Mouse (Mus musculus) G1E (cell line): Measurements from ENCODE around the gene Schip1. TPM values are rescaled to one million over a fixed set of nuclear protein-coding genes. Genes with fewer than 3 reads are reported as not detected.

Source experiments
- ATAC-seq: 2 replicates; pipeline ENCODE4 v1.8.0; 2016; ENCODE audit warnings: mild to moderate bottlenecking; ENCODE audit not compliant: insufficient number of reproducible peaks, poor library complexity, low FRiP score, severe bottlenecking; ENCODE audit errors: extremely low read depth
- DNase-seq: peaks from one replicate; pipeline ENCODE4 v3.0.0; 2012; ENCODE audit warnings: low spot score
- H3K27me3 ChIP-seq: 2 replicates; pipeline ENCODE4 v1.6.1; 2012; ENCODE audit warnings: mild to moderate bottlenecking, low read length, inconsistent platforms; ENCODE audit not compliant: insufficient read depth
- H3K36me3 ChIP-seq: replicated peaks from 2 replicates; pipeline ENCODE3; 2012; ENCODE audit warnings: mild to moderate bottlenecking, inconsistent platforms
- H3K4me1 ChIP-seq: 2 replicates; pipeline ENCODE4 v1.6.1; 2012; ENCODE audit warnings: low read depth, low read length, inconsistent platforms, mixed read lengths; ENCODE audit not compliant: insufficient read depth
- H3K4me3 ChIP-seq: 2 replicates; pipeline ENCODE4 v1.5.1; 2012; ENCODE audit warnings: low read depth, mild to moderate bottlenecking, inconsistent platforms, low read length, moderate library complexity, mixed read lengths
- H3K9me3 ChIP-seq: replicated peaks from 2 replicates; pipeline ENCODE4 v1.6.1; 2012; ENCODE audit warnings: inconsistent platforms
- CTCF ChIP-seq: IDR thresholded peaks from 2 replicates; pipeline ENCODE4 v1.5.1; 2012; ENCODE audit warnings: low read depth, low read length, inconsistent platforms, mixed read lengths
- GATA1 ChIP-seq: IDR thresholded peaks from 2 replicates; pipeline ENCODE4 v1.6.1; 2012; ENCODE audit warnings: borderline replicate concordance, low read length, inconsistent platforms, mixed read lengths
- GATA2 ChIP-seq: IDR thresholded peaks from 2 replicates; pipeline ENCODE4 v1.6.1; 2012; ENCODE audit warnings: low read depth, low read length, inconsistent platforms, borderline replicate concordance
- POLR2AphosphoS5 ChIP-seq: IDR thresholded peaks from 2 replicates; pipeline ENCODE4 v1.6.1; 2012; ENCODE audit warnings: low read depth, low read length, inconsistent platforms; ENCODE audit not compliant: insufficient replicate concordance
- TAL1 ChIP-seq: conservative IDR thresholded peaks from 2 replicates; pipeline ENCODE4 v1.6.1; 2012; ENCODE audit warnings: low read depth, low read length, inconsistent platforms, mixed read lengths
- polyA plus RNA-seq: library from polyadenylated mRNA; stranded (reverse); fragments of >175 nt; gene quantifications from 2 replicates; pipeline ENCODE4 v1.2.3, GENCODE M21; 2012
- total RNA-seq, 2 experiments: library from RNA; stranded (forward) in 1 of 2; stranded (reverse) in 1 of 2; fragments of 200-1000 nt in 1 of 2; fragments of >200 nt in 1 of 2; fragmentation: Nextera tagmentation in 1 of 2; gene quantifications; 2 replicates each; pipeline ENCODE4 v1.2.3; 2014 to 2017

The Schip1 gene
- total and polyA plus RNA-seq, 3 experiments: 0.16 TPM; not detected in 2

- DNase-seq (no peak), ATAC-seq (no peak)
- Histone ChIP-seq H3K9me3 (peaks cover 32% of the 10 kb centered on the region), H3K4me1 (no peaks in the 10 kb centered on the region), H3K4me3 (no peak overlapping the region), H3K36me3 (no peaks in the 10 kb centered on the region), H3K27me3 (no peaks in the 10 kb centered on the region)
- TF ChIP-seq CTCF (no peak), GATA1 (no peak), POLR2AphosphoS5 (no peak), GATA2 (no peak), TAL1 (no peak)
Observed at GRCm38 (mm10) chr3:68526416-68526815, 461.8 kb downstream of the Schip1 start.

- Histone ChIP-seq H3K27me3 (no peaks in the 10 kb centered on the region), H3K36me3 (no peaks in the 10 kb centered on the region), H3K4me3 (no peak overlapping the region), H3K9me3 (peaks cover 37% of the 10 kb centered on the region), H3K4me1 (no peaks in the 10 kb centered on the region)
- ATAC-seq: no peak
- no peak for TF ChIP-seq CTCF
- TF ChIP-seq GATA1: no peak
- no peak for TF ChIP-seq TAL1
- TF ChIP-seq POLR2AphosphoS5: no peak
- TF ChIP-seq GATA2: no peak
- no peak for DNase-seq
Observed at GRCm38 (mm10) chr3:68527182-68527581, 462.6 kb downstream of the Schip1 start.

- TF ChIP-seq GATA2 (no peak), POLR2AphosphoS5 (no peak), TAL1 (no peak), CTCF (no peak), GATA1 (no peak)
- H3K4me3 ChIP-seq: no peak overlapping the region
- no peak for DNase-seq
- H3K36me3 ChIP-seq: no peaks in the 10 kb centered on the region
- H3K9me3 ChIP-seq: peaks cover 44% of the 10 kb centered on the region
- no peaks in the 10 kb centered on the region for H3K4me1 ChIP-seq
- ATAC-seq: no peak
- H3K27me3 ChIP-seq: no peaks in the 10 kb centered on the region
Observed at GRCm38 (mm10) chr3:68531908-68532307, 467.3 kb downstream of the Schip1 start.

GRCm38 (mm10) chr3:68534571-68535051 is 470.0 kb downstream of the Schip1 start:
- Histone ChIP-seq H3K4me1 (no peaks in the 10 kb centered on the region), H3K27me3 (no peaks in the 10 kb centered on the region), H3K4me3 (no peak overlapping the region), H3K9me3 (peaks cover 40% of the 10 kb centered on the region), H3K36me3 (no peaks in the 10 kb centered on the region)
- no peak for TF ChIP-seq GATA1
- TF ChIP-seq TAL1: no peak
- no peak for TF ChIP-seq CTCF
- TF ChIP-seq GATA2: no peak
- no peak for TF ChIP-seq POLR2AphosphoS5
- ATAC-seq: no peak
- no peak for DNase-seq

- Histone ChIP-seq H3K36me3 (no peaks in the 10 kb centered on the region), H3K4me1 (no peaks in the 10 kb centered on the region), H3K4me3 (no peak overlapping the region), H3K27me3 (no peaks in the 10 kb centered on the region), H3K9me3 (peaks cover 42% of the 10 kb centered on the region)
- TF ChIP-seq TAL1 (no peak), CTCF (no peak), GATA2 (no peak), POLR2AphosphoS5 (no peak), GATA1 (no peak)
- ATAC-seq (no peak), DNase-seq (no peak)
Observed at GRCm38 (mm10) chr3:68535160-68535728, 470.6 kb downstream of the Schip1 start.

- no peak for DNase-seq
- Histone ChIP-seq H3K27me3 (no peaks in the 10 kb centered on the region), H3K36me3 (no peaks in the 10 kb centered on the region), H3K4me3 (no peak overlapping the region), H3K9me3 (peaks cover 46% of the 10 kb centered on the region), H3K4me1 (no peaks in the 10 kb centered on the region)
- no peak for ATAC-seq
- TF ChIP-seq CTCF (no peak), GATA2 (no peak), GATA1 (no peak)
Observed at GRCm38 (mm10) chr3:68536071-68536470, 471.5 kb downstream of the Schip1 start.

- no peaks in the 10 kb centered on the region for H3K4me1 ChIP-seq
- H3K4me3 ChIP-seq: no peak overlapping the region
- no peak for DNase-seq
- ATAC-seq: no peak
- peaks cover 56% of the 10 kb centered on the region for H3K9me3 ChIP-seq
- H3K27me3 ChIP-seq: no peaks in the 10 kb centered on the region
- H3K36me3 ChIP-seq: no peaks in the 10 kb centered on the region
- TF ChIP-seq POLR2AphosphoS5 (no peak), GATA2 (no peak), GATA1 (no peak), CTCF (no peak), TAL1 (no peak)
Observed at GRCm38 (mm10) chr3:68541688-68542087, 477.1 kb downstream of the Schip1 start.
